Comparison of ENCODE assay signal across 18 mouse cellular contexts in the genomic region with DNA sequence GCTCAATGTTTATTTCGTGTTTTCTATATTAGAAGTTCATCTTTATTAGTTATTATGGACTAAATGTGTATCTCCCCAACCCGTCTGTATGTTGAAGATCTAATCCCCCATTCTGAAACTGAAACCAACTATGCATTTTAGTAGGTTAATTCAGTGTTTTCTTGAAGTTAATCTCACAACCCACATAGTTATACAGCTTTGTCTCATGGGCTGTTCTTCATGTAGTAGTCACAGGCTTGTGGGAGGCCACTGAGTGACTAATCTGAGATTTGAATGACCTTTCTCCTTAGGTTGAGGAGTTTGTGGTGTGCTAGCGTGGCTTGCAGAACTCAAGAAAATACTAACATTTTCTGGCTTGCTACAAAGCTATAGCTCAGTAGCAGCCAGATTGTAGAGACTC. TPM values are rescaled to one million over a fixed set of nuclear protein-coding genes. Genes with fewer than 3 reads are reported as not detected.
DNase-seq lines count a peak whose midpoint lies in the region; ATAC-seq lines count a peak whose summit lies in the region.
"Had no signal": no experiment of that assay in that cellular context is flagged by ENCODE, and none has a peak within 500 bp of the region (broad histone marks: within the 10 kb centered on the region; RNA-seq: fewer than 3 reads in every experiment).

No protein-coding gene starts in this region.

- peak; percentile 13 for DNase-seq in adrenal gland, adult 2 months
- no peak for DNase-seq in adrenal gland, adult 8-10 months
- peak; percentile 26 for DNase-seq in CD4-positive, CD25-positive, alpha-beta regulatory T cell, adult 2 months (ENCODE audit: low read depth, low spot score)
- peak; percentile 40 for DNase-seq in brain, adult 2 months (ENCODE audit: low read depth, low spot score)
- DNase-seq in thymus, postnatal 14 days, result no peak
- no peak for DNase-seq in gastrocnemius, postnatal 36 days
- DNase-seq in urinary bladder, adult 18-20 months (ENCODE audit: low spot score in 2 of 2), result no peak
- DNase-seq: cerebellum, adult 11 months; cerebellum, adult 8-10 months; cerebellum, postnatal 14 days; gastrocnemius, adult 2 months; gastrocnemius, postnatal 25 days; heart, adult 18-20 months; heart, postnatal 14 days; kidney, adult 8-10 months had no signal

- intact Hi-C loops in gastrocnemius, postnatal 36 days (cut with DNase I), result no loop called here

- peak; percentile 75 for ATAC-seq in inflammation-experienced regulatory T-cells, adult 6 months
- ATAC-seq: forebrain, embryonic 16.5 days; intestine, postnatal 0 days had no signal

RNA-seq across cellular contexts. Expression of a gene that starts 23.5 kb away (rescaled TPM):
- 10 to 100 TPM; 25.6 to 36.4 TPM for total RNA-seq in adrenal gland, adult 2 months (2021)
- polyA plus RNA-seq in adrenal gland, adult 2 months (2012; rRNA removed), result 8.8 and 12.1 TPM in 2 replicates
- 10 to 100 TPM; 37.5 to 66.3 (median 47.0) TPM for total RNA-seq in adrenal gland, adult 8-10 months (2022)
- polyA plus RNA-seq in inflammation-experienced regulatory T-cells, adult 6 months (2017; shearing (Covaris generic)), result 10 to 100 TPM; 12.5 to 30.3 (median 25.3) TPM
- 1 to 10 TPM; 5.9 to 7.0 TPM for total RNA-seq in gastrocnemius, postnatal 36 days (2021)

Comparison
In these comparisons a context has a peak if more than half of its experiments do, and no peak if none do; other contexts are left out.
1. DNase-seq: peak in adrenal gland, adult 2 months (single experiment), CD4-positive, CD25-positive, alpha-beta regulatory T cell, adult 2 months (single experiment) and brain, adult 2 months (single experiment); none in adrenal gland, adult 8-10 months (single experiment), thymus, postnatal 14 days (single experiment), gastrocnemius, postnatal 36 days (0 of 2) and urinary bladder, adult 18-20 months (0 of 2).